Mouse (Mus musculus) erythroblast, embryonic 14.5 days (primary cell): ENCODE measurements around the gene Nupl1.

Experiments used
- GATA1 ChIP-seq: IDR thresholded peaks from 2 replicates; pipeline ENCODE4 v1.6.1; 2012; ENCODE audit warnings: low read length, inconsistent platforms, mixed read lengths
- TAL1 ChIP-seq: IDR thresholded peaks from 3 replicates; pipeline ENCODE4 v1.6.1; 2012; ENCODE audit warnings: low read length, inconsistent platforms, mixed read lengths

DNA sequence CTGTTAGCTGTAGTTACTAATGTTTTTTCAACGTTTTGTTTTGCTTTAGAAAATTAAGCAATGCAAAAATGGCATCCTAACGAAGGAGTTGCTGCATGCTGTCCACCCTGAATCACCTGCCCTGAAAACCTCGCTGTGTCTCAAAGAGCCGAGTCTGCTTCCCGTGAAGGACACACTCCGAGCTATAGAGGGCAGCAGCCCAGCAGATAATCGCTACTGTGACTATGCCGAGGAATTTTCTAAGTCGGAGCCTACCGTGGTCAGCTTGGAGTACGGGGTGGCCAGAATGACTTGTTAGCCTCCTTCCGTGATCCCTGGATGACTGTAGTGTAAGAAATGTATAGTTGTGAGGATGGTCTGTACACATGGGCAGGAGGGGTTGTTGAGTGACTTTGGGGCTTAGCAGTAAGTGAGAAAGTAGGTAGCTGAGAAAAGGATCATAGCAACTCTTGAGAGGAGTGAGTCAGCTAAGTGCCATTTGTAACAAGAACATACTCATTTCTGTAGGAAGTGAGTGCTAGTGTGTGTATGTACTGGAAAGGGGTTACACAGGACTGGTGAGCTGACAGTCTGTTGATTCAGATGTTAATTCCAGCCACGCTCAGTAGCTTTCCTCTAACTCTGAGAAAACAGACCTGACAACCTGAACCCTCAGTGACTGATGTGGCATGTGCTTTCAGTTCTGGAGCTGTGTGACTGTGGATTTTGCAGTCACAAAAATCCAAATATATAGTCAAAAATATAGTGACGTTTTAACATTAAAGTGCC, 49.2 kb upstream of the Nupl1 start:
- TF ChIP-seq GATA1 (no peak), TAL1 (no peak)
